Mouse (Mus musculus) lung, postnatal 4 days (tissue): ENCODE measurements around the gene Pkp4.

Experiments
- DNase-seq, 2 experiments: peaks; one replicate each; pipeline ENCODE4 v3.0.0; 2021

Pkp4 gene

GRCm38 (mm10) chr2:59184107-59185064 is 23.7 kb downstream of the Pkp4 start:
- DNase-seq: no peak

- DNase-seq: no peak
Measured at GRCm38 (mm10) chr2:59186122-59186521, 25.5 kb downstream of the Pkp4 start.

- DNase-seq: no peak
Measured at GRCm38 (mm10) chr2:59186966-59187365, 26.3 kb downstream of the Pkp4 start.

- no peak for DNase-seq
Measured at GRCm38 (mm10) chr2:59188306-59188705, 27.7 kb downstream of the Pkp4 start.

- no peak for DNase-seq
Measured at GRCm38 (mm10) chr2:59189661-59190185, 29.1 kb downstream of the Pkp4 start.

GRCm38 (mm10) chr2:59190186-59190585 is 29.5 kb downstream of the Pkp4 start:
- DNase-seq: no peak

GRCm38 (mm10) chr2:59191466-59191865 is 30.8 kb downstream of the Pkp4 start:
- DNase-seq: peak; percentile 61 to 83

GRCm38 (mm10) chr2:59193117-59193516 is 32.5 kb downstream of the Pkp4 start:
- no peak for DNase-seq

- DNase-seq: no peak
Measured at GRCm38 (mm10) chr2:59197156-59197555, 36.5 kb downstream of the Pkp4 start.

- no peak for DNase-seq
Measured at GRCm38 (mm10) chr2:59199476-59199976, 38.9 kb downstream of the Pkp4 start.

GRCm38 (mm10) chr2:59200511-59200910 is 39.9 kb downstream of the Pkp4 start:
- DNase-seq: no peak

- DNase-seq: no peak
Measured at GRCm38 (mm10) chr2:59202930-59203329, 42.3 kb downstream of the Pkp4 start.

- DNase-seq: no peak
Measured at GRCm38 (mm10) chr2:59203627-59204425, 43.2 kb downstream of the Pkp4 start.

GRCm38 (mm10) chr2:59205092-59205491 is 44.4 kb downstream of the Pkp4 start:
- no peak for DNase-seq

- DNase-seq: no peak
Measured at GRCm38 (mm10) chr2:59206190-59206589, 45.5 kb downstream of the Pkp4 start.

GRCm38 (mm10) chr2:59207240-59207639 is 46.6 kb downstream of the Pkp4 start:
- no peak for DNase-seq

- DNase-seq: no peak
Measured at GRCm38 (mm10) chr2:59207725-59208124, 47.1 kb downstream of the Pkp4 start.

- no peak for DNase-seq
Measured at GRCm38 (mm10) chr2:59208276-59208675, 47.6 kb downstream of the Pkp4 start.

GRCm38 (mm10) chr2:59211051-59211450 is 50.4 kb downstream of the Pkp4 start:
- no peak for DNase-seq

- DNase-seq: no peak
Measured at GRCm38 (mm10) chr2:59212430-59212829, 51.8 kb downstream of the Pkp4 start.

GRCm38 (mm10) chr2:59212846-59213245 is 52.2 kb downstream of the Pkp4 start:
- no peak for DNase-seq

- no peak for DNase-seq
Measured at GRCm38 (mm10) chr2:59217931-59218330, 57.3 kb downstream of the Pkp4 start.
